Mouse (Mus musculus): ENCODE results near the gene Adgb. TPM values are rescaled to one million over a fixed set of nuclear protein-coding genes. Genes with fewer than 3 reads are reported as not detected.
"Not testable (repeated sequence)": the region's sequence is repeated elsewhere in the genome, so short reads cannot be mapped to it uniquely, and the experiment has no call there.

Adgb gene
- total RNA-seq (2015; ENCODE audit: low replicate concordance) (not detected in 2 replicates), total RNA-seq (2017; ENCODE audit: low replicate concordance) (0.14 TPM in 1 of 2 replicates, not detected in the other)

DNA sequence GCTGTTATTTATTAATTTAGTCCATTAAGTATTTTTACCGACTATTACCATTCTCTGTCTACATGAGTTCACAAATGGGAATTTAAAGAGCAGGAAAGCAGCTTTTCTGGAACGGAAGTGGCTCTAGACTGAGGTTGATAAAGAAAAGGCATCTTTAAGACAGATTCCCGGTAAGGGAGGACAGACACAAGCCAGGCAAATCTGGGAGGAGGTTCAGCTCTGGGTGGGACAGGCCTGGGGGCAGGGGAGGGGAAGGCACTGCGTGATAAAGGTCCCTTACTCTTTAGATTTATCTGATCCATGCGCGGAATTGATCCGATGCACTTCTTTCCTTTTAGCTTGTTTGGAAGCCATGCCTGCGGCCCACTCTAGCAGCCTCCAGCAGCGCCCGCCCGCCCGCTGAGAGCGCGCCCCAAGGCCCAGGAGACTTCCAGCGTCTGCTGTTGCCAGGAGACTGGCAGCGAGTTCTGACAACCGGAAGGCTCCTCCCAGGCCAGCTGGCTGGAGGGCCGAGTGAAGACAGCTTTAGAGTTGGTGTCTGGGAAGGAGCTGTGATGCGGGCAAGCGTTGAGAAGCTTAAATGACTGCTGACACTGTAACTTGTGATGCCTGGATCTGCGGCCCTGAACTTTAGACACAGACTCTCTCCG is at the start of gene Adgb:
TSS of gene Adgb (minus strand) at position 366 of the 650 bp plus-strand sequence.
- no peak for ATAC-seq (replicated peaks; ENCODE audit: low FRiP score, poor library complexity, severe bottlenecking)

DNA sequence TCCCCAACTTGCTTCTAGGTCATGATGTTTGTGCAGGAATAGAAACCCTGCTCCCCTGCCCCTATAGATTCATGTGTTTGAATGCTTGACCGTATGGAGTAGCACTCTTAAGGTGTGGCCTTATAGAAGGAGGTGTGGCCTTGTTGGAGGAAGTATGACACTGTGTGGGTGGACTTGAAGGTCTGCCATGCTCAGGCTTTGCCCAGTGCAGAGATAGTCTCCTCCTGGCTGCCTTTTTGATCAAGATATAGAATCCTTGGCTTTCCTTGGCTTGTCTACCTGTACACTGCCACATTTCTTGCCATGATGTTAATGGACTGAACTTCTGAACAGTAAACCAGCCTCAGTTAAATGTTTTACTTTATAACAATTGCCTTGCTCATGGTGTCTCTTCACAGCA is 8.0 kb upstream of the Adgb start:
- no peak for ATAC-seq (replicated peaks; ENCODE audit: low FRiP score, poor library complexity, severe bottlenecking)

DNA sequence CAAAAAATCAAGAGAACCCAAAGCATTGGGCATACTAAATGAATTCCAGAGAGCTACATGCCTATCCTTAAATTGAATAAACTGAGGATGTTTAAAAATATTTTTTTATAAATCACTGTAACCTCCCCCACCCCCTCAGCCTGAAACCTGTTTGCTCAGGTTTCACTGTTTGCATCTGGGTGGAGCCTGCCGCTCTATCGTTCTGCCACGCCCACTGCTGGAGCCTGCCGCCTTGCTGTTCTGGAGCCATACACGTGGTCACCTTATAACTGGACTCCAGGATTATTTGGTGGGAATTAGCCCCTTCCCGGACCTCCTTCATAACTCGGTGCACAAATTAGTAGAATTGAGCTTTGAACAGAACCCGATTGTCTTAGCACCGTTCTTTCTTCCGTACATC is 5.3 kb upstream of the Adgb start:
- ATAC-seq (replicated peaks; ENCODE audit: low FRiP score, poor library complexity, severe bottlenecking) = not testable (repeated sequence)

DNA sequence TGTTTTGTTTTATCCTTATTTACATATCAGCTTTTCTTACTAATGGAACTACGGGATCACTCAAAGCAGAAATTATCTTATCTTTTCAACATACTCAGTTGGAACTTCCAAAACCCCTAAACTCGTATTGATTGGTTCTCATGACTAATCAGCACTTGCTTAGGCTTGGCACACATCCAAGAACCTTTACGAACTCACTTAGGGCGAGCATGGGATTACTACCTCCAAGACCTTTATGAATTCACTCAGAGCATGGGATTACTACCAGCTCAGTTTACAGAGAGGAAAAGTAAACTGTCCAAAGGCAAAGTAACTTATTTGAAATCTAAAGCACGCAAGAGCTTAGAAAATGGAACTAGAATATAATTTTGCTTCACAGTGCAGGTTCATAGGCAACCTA is 4.8 kb upstream of the Adgb start:
- ATAC-seq (replicated peaks; ENCODE audit: low FRiP score, poor library complexity, severe bottlenecking) = no peak

DNA sequence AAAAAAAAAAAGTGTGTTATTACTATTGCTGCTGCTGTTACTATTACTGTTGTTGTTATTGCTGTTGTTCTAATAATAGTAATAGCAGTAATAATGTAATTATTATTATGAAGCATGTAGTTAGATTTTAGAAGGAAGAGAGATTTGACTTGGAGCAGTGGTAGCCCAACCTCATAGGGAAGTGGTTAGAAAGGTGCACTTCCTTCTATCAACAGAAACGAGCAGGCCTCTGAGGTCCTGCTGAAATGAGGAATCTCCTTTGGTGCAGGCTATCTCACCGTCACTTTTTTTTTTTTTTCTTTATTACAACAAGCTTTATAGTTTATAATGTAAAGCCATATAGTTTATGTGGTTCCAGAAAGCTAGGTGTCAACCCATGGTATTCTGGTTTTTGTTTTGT is 4.4 kb upstream of the Adgb start:
- no peak for ATAC-seq (replicated peaks; ENCODE audit: low FRiP score, poor library complexity, severe bottlenecking)

DNA sequence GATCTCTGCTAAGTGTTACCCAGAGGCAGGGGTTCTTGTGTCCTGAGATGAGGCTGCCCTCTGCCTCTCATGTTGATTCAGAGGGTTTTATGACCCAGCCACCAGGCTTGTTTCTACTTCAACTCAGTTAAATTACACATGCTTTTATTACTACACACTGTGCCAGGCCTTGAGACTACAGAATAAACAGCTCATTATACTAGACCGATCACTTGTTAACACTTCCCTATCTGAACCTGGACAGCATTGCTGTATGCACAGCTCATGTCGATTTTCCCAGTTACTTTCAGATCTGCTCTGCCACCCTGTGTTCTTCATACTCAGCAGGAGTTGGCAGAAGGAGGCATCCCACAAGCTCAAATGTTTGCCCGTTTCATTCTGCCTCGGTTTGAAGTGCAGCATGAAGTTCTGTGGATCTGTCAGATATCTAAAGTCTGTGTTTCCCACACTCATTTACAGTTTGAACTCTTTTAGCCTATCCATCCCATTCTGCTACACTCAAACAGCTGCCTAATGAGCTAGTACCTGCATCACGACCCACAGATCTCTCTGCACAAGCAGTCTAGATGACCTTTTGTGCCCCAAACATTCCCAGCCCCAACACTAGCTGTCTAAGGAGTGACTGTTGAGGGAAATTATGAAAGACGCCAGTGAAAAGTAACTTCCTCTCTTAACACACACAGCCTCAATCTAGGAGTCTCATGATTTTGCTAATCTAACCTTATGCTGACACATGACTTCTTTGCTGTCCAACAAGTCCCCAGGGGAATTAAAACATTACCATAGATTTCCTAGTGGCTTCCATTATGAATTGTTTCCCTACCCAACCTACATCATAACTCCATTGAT is 3.2 kb downstream of the Adgb start:
- no peak for ATAC-seq (replicated peaks; ENCODE audit: low FRiP score, poor library complexity, severe bottlenecking)

DNA sequence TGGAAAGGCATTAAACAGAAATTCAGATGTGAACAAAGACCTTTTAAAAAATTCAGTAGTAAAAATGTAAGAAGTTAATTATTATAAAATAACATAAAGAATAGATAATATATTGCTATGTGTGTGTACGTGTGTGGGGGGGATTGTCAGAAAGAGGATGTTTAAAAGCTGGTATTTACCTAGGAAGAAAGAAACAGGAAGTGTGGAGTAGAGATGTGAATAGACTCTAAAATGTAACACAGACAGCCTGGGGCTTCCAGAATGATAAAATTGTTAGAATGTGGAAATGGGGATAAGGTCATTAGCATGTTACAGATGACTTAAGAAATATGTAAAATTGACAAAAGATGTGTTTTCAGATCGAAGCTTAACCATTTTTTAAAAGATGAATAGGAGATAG is 12.0 kb downstream of the Adgb start:
- no peak for ATAC-seq (replicated peaks; ENCODE audit: low FRiP score, poor library complexity, severe bottlenecking)

DNA sequence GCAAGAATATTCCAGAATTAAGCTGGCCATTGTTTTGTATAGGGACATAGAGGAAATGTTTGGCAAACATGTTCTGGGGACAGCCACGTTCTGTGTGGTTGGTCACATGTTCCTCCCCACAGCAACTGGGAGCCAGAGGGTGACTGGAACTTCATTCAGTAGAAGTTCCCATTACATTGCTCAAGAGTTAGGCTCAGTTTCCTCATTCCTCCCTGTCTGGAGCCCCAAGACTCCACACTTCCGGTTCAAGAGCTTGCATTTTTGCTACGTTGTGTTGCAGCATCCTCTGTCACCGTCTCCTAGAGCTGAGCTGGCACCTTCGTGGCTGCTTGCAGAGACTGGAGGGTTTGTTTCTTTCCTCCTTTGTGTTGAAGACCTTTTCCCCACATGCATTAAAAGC is 15.1 kb downstream of the Adgb start:
- ATAC-seq (replicated peaks; ENCODE audit: low FRiP score, poor library complexity, severe bottlenecking) = no peak

DNA sequence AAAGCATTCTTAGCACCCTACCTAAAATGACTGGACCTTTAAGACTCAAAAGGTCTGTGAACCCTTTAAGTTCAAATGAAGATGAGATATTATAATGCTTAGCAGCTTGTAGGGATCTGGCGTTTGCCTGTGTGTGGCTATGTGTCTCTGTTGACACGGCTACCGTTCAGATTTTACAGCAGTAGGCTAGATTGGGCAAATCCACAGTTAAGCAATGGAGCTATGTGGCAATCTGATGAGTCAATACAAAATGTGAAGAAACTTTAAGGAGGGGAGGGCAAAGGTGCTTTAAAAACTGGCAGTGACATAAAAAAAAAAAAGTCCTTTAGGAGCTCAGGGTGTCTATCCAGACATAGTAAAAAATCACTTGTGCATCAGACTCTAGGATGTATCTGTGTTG is 23.1 kb downstream of the Adgb start:
- no peak for ATAC-seq (replicated peaks; ENCODE audit: low FRiP score, poor library complexity, severe bottlenecking)

DNA sequence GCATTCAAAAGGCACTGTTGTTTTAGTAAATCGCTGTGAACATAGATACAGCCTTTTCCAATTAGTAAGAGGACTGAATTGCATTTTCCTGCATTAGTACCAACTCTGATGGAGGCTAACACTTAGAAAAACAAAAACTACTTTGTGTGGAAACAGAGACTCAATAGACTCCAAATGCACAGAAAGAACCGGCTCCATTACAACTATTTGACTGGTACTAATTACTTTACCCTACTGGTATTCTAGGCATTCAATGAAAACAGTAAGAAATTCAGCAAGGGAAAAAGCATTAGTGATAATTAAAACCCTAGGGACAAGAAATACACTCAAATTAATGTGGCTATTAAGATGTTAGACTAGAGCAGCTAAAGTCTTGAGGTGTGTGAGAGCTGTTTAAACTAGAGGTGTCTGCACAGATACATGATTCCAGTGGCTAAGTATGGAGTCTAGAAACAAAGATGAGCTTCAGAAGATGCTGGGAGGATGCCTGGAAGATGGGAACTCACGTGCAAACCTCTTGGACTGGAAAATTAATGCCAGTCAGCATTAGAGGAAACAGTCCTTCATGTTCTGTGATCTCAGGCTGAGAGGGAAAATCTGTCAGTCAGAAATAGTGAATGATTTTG is 27.2 kb downstream of the Adgb start:
- no peak for ATAC-seq (replicated peaks; ENCODE audit: low FRiP score, poor library complexity, severe bottlenecking)

DNA sequence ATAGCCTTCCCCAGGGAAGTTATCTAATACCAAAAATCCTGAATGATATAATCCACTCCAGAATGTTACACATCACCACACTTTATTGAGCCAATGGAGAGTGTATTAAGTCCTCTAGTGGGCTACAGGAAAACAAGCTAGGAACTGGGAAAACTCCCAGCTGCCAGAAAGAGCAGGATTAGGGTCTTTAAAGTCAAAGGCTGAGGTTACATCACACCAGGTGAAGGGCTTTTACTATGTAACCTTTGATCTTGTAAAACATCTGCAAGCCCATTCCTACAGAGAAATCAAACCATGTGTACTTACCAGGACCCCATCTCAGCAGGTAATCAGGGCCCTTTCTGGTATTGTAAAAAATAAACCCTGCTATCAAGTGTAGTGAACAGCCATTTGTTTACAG is 28.6 kb downstream of the Adgb start:
- ATAC-seq (replicated peaks; ENCODE audit: low FRiP score, poor library complexity, severe bottlenecking) = no peak

DNA sequence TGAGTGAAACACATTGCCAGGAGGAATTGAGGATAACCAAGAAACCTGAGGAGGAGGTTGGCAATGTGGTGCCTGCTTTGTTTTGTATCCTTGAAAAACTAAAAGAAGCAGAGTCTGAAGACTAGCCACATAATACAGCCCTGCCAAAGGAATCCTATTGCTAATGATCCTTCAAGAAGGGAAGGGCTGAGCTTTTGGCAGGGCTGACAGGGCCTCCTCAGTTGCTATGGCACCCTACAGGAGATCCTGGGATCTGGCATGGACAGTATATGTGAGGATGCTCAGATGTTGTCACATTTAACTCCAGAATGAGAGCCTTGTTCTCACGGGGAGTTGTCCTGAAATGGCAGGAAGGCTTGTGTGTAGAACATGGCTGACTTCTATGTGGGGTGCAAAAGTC is 37.1 kb downstream of the Adgb start:
- no peak for ATAC-seq (replicated peaks; ENCODE audit: low FRiP score, poor library complexity, severe bottlenecking)

DNA sequence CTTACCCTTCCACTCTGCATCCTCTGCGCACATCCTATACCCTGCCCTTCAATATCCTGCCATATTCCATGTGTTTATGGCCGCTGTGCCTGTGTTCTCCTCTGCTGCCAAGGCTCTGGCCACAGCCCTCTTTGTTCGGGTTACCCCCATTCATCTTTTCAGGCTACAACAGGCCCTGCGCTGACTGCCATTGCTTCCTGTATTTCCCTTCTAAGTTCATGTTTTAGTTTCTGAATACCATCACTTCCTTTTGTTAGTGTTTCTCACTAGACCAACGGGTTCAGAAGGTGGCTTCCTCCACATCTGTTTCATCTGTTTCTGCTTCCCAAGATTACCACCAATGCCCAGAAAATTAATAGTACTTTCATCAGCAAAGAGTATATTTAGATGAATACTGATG is 42.5 kb downstream of the Adgb start:
- no peak for ATAC-seq (replicated peaks; ENCODE audit: low FRiP score, poor library complexity, severe bottlenecking)

DNA sequence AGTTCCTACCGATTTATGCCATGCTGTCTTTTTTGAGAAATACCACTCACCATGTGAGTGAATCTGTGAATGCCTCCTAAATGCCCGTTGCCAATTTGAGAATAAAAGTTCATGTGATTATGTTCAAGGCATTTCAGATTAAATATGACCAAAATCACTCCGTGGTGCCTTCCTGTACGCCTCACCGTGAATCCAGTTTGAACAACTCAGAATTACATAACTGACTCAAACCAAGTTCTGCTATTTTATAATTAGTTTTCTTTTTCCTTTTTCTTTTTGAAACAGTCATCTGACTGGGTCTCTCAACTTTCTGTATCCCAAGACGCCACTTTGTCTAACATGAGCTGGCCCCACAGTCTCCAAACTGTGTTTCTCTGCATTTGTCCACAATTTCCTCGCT is 43.1 kb downstream of the Adgb start:
- no peak for ATAC-seq (replicated peaks; ENCODE audit: low FRiP score, poor library complexity, severe bottlenecking)

DNA sequence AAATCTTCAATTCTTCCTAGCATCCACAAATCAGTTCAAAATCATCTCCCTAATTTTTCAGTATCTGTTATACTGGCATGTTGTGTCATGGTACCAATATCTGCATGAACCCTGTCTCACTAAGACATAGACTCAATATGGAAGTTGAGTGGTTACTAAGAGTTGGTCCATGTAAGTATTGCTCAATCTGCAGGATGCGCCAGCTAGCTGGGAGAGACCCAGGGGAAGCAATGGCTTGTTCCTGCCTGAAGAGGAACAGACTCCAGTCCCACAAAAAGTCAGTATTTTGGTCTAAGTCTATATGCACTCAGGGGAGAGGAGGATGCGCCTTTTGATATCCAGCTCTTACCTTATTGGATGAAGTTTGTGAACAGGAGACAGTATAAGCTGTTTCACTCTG is 47.7 kb downstream of the Adgb start:
- no peak for ATAC-seq (replicated peaks; ENCODE audit: low FRiP score, poor library complexity, severe bottlenecking)

DNA sequence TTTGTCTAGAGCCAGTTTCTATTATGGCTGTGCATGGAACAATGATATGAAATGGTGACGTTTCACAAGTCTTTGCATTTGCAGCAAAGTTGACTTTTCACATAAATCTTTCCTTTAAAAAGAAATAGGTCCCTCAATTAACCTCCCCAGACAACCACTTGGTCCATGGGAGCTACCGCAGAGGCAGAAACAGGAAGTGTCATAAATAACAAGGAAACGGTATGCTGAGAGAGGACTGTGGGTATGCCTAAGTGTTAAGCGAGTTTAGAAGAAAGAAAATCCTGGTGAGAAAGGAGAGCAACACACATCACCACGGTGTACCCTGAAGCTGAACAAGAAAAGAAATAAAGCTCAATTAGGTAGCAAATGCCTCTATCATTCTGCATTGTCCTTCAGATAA is 61.1 kb downstream of the Adgb start:
- no peak for ATAC-seq (replicated peaks; ENCODE audit: low FRiP score, poor library complexity, severe bottlenecking)

DNA sequence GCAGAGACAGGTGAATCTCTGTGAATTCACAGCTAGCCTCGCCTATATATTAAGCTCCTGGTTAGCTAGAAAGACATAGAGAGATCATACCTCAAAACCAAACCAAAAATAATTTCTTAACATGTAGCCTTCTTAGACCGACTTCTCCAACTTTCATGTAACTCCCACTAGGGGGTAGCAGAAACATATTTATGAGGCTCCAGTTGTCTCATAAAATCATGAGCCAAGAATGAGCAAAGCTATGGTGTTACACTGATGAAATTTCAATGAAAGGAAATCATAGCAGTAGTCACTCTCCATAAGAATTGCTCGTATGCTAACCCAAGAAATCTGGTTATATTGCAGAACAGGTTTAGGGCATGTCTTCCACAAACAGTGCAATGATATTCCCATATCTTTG is 64.0 kb downstream of the Adgb start:
- ATAC-seq (replicated peaks; ENCODE audit: low FRiP score, poor library complexity, severe bottlenecking) = no peak

DNA sequence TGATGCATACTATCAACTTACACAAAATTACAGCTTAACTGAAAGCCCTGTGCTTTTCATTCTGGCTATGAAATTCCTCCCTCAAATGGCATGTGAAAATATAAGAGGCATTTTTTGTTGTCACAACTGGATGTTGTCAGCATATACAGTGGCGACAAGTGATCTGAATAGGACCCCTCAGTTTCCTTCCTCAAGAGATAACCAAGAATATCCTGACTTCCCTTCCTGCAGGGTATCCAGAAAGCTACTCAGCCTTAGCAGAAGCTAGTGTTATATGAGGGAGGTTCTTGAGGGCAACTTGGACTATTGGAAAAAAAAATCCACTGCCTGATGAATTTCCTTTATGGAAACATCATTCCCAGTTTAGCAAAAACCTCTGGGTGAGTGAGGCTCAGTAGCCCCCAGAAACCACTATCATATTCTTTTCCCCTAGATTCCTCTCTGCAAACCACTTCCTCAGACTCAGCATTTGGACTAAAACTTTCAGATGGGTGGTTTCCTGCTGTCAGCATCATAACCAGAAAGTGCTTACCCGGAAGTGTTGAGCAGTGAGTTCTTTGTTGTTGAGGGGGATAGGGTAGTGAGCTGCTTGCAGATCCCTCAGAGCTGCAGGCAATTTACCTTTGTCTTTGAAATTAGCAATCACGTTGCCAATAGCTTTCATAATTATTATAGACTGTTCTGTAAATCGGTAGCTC is 76.2 kb downstream of the Adgb start:
- no peak for ATAC-seq (replicated peaks; ENCODE audit: low FRiP score, poor library complexity, severe bottlenecking)

DNA sequence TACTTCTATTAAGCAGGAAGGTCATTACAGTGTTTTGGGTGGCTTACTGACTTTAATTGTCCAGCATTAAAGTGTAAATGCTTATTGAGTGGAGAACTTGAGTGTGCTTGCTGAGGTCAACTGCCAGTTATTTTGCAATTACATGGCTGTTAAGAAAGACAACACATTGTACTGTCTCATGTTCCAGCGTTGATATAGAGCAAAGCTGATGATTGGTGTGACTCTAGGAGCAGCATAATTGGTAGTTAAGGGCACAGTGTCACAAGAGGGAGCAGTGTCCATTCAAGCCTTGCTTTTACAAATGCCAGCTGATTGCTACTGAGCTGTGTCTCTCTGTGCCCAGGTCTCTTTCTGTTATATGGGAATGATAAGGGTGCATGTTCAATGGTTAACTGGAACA is 97.5 kb downstream of the Adgb start:
- no peak for ATAC-seq (replicated peaks; ENCODE audit: low FRiP score, poor library complexity, severe bottlenecking)

DNA sequence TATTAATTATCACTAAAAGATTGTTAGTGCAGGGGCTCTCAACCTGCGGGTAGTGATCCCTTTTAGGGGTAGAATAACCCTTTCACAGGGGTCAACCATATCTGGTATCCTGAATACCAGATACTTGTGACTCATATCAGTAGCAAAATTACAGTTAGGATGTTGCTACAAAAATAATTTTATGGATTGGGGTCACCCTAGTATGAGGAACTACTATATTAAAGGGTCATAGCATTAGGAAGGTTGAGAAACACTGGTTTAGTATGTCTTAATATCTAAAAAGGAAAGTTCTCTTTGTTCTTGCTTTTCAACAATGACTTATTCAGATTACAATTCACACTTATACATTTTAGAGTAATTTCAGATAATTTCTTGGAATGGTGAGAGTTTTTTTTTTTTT is 108.1 kb downstream of the Adgb start:
- ATAC-seq (replicated peaks; ENCODE audit: low FRiP score, poor library complexity, severe bottlenecking) = no peak

Measured in erythroblast, adult 5-6 weeks (primary cell).